Mouse (Mus musculus): ENCODE data around the gene Mzt1. TPM values are rescaled to one million over a fixed set of nuclear protein-coding genes. Genes with fewer than 3 reads are reported as not detected.
"Not testable (repeated sequence)": the region's sequence is repeated elsewhere in the genome, so short reads cannot be mapped to it uniquely, and the experiment has no call there.

The Mzt1 gene
- 25.3 and 29.9 TPM in 2 replicates for total RNA-seq (2021)
- long read RNA-seq, experiment 1, transcript Mzt1-201 (3 exons, 2,240 nt) = major isoform, 54 of 59 reads
- long read RNA-seq, experiment 1, partial matches to known transcripts = 0 of 59 reads
- long read RNA-seq, experiment 1, other reads (novel, unspliced or antisense) = 1 of 59 reads
- long read RNA-seq, experiment 2, transcript Mzt1-201 (3 exons, 2,240 nt) = major isoform, 33 of 38 reads
- long read RNA-seq, experiment 2, partial matches to known transcripts = 0 of 38 reads
- long read RNA-seq, experiment 2, other reads (novel, unspliced or antisense) = 3 of 38 reads

DNA sequence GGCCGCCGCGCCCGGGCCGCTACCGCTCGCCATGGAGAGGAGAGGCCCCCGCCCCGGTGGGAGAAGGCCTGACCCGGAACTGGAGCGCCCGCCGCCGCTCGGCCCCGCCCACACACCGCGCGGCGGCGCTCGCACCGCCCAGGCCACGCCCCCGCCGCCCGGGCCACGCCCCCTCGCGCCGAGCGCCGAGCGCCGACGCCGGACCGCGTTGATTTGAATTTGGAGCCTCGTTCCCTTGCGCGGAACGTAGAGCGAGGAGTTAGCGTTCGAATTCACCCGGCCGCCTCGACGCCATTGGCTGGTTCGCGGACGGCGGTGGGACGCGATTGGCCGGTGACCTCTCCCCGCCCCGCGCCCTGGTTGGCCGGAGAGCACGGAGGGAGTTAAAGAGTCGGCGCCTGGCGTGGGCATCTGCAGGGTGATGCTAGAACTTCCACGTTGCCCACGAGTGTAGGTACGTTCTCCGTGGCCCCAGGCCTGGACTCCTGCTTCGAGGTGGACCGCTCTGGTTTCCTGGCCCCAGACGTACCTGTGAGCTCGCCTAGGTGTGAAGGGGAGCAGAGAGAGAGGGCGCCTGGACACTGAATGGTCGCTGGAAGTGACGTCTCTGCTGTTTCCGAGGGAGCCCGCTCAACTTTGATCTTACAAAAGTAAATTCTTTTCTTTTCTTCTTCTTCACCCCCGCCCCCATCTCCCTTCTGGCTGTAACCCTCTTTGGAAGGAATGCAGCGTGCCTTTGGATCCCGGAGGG is at the start of gene Mzt1, which contains the start of gene Bora:
Mzt1 (minus strand) TSS at position 104 of the 751 bp plus-strand sequence.
Bora (plus strand) TSS at position 192 of the 751 bp plus-strand sequence.
- DNase-seq = peak; percentile 95

DNA sequence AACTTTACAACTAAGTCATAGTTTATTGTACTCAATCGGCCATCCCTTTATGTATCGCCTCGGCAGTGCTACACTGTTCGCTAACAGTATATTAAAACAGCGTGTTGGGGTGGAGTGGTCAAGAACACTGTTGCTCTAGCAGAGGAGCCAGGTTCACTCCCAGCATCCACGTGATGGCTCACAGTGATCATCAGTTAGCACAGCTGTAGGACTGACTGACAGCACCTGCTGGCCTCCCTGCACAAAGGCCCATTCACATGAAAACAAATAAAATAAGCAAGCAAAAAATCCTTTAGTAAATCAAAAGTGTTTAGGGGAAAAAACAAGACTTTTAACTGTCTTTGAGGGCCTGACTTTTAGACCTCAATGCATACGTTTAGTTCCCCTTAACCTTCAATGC is 43.0 kb upstream of the Mzt1 start:
- no peak for DNase-seq

DNA sequence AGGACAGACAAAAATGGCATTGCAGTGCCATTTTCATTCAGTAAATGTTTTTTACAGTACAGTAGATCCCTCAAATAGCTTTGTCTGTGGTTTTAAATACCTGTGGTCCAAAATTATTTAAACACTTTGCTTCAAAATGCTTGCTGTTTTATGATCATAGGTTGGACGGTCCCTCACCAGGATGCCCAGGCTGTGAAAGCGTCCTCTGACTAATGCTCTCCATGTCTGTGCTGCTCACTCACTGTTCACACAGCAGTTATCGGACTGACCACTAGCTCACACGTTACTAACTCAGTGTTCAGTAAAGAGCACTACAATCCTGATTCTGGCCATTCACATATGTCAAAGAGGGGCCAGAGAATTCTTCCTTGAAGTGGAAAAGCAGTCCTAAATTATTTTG is 25.2 kb upstream of the Mzt1 start:
- DNase-seq = no peak

DNA sequence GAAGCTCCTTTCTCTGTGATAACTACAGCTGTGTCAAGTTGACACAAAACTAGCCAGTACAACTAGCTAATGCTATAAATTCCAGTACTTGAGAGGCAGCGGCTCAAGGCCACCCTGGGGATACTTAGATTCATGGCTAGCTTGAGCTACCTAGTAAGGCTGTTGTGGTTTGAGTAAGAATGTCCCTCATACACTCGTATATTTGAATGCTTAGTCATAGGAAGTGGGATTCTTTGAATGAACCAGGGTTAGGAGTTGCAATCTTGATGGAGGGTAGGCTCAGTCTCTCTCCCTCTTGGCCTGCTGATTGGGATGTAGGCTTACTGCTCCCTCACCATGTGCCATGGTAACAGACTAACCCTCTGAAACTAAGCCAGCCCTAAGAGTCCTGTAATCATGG is 17.2 kb upstream of the Mzt1 start:
- DNase-seq = no peak

DNA sequence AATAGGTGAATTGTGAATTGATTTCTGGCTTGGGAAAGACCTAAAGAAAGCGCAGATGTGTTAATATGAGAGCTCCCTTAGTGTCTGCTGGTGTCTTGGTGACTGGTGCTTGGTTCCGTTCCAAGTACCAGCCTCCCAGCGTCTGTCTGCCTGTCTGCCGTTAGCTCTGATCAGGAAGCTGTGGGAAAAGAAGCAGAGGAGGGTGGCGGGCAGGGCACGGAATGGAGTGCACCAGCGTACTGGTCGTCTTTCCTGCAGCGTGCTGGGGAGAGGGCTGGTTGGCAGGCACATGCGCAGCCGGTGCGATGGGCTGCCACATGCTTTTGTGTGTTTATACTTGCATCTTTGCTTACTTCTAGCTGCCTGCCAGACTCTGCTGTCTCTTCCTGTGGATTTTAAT is 14.7 kb upstream of the Mzt1 start:
- no peak for DNase-seq

DNA sequence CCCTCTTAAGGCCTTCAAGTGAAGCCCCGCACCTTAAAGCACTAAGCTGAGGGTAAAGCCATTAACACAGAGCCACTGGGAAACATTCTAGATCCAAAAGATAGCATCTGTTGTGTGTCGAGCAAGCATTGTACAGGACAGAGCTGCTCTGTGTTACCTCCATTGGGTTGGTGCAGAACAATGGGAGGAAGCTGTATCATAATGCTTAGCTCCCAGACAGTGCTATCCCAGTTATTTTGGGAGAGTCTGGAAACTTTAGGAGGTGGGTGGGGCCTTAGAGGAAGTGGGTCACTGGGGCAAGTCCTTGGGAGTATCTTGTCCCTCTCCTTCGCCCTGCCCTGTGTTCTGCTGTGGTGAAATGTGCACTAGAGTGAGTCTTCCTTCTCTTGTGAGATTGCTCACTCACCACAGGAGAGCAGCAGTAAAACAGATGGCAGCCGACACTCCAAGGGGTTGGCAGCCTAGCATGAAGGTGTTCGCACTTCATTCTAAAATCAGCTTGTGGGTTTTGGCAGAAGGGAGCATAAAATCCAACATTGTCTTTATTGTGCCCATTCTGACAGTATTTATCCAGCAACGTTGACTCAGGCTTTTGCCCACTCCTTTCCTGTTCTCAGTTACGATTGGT is 13.1 kb upstream of the Mzt1 start:
- DNase-seq = no peak

DNA sequence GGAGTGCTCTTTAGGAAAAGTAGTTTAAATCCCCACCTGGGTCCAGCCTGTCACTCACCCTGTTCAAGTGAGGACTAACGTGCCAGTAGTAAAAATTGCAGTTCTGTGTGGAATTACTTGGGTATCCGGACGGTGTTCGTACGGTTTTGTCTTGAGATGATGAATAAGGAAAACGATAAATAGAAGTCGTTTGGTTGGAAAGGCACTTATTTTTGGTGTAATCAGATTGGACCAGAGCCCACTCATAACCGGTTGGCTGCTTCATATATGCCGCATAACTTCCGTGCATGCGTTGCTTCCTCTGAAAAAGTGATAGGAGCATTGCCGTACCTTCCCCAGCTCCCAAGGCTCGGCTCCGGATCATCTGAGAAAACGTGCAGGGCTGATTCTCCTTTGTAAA is 848 bp upstream of the Mzt1 start:
- no peak for DNase-seq

DNA sequence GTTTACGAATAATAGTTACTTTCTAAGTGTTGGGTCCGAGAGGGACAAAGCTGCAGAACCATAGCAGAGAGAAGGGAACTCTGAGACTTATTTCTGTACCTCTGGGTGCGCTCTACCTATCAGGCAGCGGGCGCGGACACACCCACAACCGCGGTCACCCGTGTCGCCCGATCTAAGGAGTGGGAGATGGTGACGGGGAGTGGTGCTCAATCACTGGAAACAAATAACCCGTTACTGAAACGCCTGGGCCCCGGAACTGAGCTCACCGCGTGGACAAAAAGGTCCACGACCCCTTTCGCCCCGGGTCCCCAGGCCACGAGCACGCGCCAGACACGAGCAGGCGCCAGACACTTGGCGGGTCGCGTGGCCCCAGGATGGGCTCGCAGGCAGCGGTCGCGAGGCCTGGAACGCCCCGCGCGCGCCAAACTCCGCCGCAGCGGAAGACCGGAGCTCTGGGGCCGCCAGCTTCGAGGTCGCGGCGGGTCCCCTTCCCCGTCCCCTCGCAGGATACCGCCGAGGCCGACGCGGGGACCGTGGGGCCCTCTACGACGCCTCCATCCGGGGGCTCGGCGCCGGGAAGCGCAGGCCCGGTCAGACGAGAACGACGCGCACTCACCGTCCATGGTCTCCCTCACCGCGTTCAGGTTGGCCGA is 430 bp downstream of the Mzt1 start:
- DNase-seq = peak; percentile 53

DNA sequence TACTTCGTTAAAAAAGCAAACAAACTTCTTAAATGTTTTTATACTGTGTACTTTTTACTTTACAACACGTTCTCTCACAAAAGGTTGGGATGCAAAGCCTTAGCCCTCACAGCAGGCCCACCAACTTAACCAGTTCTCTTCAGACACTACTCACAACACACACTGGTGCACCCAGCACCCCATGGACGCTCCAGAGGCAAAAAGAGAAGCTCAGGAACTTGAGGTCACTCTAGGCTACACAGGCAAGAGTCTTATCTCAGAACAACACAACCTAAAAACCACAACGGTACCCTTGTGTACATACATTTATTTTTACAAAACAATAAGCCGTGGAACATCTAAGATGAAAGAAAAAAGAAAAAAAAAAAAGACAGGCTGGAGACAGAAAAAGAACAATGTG is 1.2 kb downstream of the Mzt1 start:
- no peak for DNase-seq

DNA sequence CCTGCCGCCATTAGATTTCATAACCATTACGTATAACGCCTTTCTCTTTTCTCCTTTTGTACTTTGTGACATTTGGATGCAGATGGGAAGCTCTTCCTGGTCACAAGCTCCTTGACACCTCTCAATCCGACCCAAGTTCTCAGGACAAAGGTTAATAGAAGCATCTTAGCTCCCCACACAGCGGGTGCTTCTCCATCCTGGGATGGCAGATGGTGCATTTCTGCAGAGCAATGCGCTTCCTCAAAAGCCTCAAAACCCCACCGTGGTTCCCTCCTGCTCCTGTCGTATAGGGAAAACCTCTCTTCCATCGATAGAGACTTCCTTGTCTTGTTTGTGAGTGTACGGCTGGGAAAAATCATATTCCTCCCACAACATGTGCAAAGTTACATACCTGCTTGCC is 1.8 kb downstream of the Mzt1 start:
- no peak for DNase-seq

DNA sequence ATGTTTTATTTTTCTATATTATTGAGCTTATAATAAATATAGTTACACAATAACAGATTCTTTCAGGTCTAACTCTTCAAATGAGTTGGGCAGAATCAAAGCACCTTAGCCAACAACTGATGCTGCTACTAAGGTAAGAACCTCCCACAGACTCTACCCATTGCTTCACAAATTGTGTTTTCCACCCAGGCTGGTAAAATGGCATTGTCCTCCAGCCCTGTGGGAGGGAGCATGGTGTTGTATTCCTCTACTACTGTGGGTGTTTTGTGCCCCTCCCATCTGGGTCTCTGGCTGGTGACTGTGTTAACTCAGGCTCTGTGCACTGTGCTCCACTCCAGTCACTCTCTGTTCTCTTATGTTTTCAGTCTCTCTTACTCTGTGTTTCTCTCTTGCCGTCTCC is 2.4 kb downstream of the Mzt1 start:
- DNase-seq = no peak

DNA sequence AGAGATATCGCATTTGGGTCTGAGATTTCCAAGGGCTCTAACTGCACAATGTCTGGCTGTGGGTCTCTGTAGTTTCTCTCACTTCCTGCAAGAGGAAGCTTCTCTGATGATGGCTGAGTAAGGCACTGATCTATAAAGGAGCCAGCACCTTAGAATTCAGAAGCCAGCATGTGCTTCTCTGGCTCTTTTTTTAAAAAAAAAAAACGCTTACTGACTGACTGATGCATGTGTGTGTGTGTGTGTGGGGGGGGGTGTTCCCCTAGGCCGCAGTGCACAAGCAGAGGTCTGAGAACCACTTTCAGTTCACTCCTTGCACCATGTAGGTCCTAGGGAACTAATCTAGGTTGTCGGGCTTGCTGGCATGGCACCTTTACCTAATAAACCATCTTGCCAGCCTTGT is 4.5 kb downstream of the Mzt1 start:
- no peak for DNase-seq

DNA sequence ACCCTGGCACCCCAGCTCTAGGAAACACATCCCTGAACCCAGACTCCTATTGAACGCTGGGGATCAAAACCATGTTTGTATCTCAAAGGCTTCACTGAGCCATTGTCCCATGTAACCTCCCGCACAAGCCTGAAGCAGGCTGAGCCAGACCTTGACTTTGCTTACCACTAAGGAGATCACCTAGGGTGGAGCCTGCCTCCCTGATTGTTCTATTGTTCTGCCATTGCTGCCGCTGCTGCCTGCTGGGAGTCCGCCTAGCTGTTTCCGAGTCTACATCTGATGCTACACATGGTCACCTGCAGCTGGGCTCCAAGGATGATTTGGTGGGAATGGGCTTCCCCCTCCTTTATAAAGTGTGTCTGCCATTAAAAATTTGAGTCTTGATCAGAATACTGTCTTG is 6.6 kb downstream of the Mzt1 start:
- DNase-seq = not testable (repeated sequence)

DNA sequence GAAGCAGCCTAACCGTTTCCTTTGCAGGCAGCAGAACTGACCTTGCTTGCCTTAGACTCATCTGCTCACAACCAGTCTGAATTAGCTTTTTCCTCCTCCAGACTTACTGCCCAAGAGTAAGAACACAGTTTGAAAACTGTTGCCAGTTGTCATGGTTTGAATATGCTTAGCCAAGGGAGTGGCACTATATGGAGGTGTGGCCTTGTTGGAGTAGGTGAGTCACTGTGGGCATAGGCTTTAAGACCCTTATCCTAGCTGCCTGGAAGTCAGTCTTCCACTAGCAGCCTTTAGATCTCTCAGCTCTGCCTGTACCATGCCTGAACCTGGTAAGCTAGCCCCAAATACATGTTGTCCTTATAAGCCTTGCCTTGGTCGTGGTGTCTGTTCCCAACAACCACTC is 8.2 kb downstream of the Mzt1 start:
- DNase-seq = no peak

DNA sequence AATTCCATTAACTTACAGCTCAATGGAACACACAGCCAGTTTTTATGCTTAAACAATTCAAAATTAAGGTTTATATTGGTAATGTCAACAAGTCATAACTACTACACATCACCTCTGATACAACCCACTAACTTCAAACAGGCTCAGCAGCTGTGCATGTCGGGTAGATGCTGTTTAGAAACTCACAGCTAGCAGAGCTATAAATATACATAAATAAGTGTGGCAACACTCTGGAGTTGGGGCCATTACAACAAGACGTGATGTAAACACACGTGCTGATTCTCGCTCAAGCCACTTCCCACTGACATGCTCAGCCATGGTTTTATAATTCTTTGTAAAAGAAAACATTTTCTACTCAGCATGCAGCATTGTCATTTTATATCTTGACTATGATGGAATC is 9.9 kb downstream of the Mzt1 start:
- no peak for DNase-seq

DNA sequence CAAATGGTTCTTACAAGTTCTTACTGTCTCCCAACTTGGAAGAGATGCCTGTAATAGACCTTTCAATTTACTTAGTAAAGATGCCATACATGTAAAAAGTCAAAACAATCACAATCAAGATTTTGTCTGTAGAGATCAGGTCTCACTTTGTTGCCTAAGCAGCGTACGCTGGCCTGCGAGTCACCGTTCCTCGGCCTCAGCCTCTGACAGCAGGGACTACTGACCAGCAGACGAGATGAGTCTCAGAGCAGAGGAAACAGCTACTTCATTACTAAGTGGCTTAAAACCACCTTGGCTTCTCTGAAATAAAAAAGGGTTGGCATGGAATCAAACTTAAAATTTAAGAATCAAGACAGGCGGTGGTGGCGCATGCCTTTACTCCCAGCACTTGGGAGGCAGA is 11.1 kb downstream of the Mzt1 start:
- DNase-seq = not testable (repeated sequence)

DNA sequence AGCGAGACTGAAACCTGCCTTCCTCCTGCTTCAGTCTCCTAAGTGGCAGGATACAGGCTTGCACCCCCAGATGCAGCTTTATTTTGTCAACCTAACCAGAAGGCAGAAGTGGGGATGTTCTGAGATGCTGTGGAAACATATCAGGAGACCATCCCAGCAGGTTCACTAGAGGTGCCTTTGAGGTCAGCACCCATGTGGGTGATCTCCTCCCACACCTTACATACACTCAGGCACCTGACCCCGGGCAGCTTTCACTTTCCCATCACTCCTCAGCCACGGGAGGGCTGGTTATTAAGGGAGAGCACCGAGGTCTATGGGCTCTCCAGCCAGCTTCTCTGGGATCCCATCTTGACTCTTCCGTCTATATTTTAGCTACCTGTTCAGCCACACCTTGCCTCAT is 13.3 kb downstream of the Mzt1 start:
- no peak for DNase-seq

DNA sequence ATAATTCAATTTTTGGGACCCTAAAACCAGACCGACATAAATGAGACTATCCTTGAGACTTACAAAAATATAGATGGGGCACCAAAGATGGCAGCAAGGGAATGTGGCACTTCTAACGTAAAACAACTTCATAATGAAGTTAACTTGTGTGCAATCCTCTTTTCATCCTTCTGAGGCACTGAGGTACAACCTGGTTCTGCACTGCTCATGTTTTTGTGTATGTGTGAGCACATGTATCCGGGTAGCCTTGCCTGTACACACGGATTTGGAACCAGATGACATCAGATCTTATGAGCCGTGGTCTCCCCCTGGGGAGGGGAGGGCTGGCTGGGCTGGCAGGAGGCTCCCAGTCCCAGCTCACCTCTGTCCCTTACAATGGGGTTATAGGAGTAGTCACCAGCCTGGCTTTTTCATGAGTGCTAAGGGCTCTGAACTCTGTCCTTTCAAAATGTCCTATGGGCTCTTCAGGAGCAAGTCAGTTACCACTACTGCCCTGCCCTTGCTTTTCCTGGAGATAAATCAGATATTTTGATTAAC is 14.5 kb downstream of the Mzt1 start:
- no peak for DNase-seq

DNA sequence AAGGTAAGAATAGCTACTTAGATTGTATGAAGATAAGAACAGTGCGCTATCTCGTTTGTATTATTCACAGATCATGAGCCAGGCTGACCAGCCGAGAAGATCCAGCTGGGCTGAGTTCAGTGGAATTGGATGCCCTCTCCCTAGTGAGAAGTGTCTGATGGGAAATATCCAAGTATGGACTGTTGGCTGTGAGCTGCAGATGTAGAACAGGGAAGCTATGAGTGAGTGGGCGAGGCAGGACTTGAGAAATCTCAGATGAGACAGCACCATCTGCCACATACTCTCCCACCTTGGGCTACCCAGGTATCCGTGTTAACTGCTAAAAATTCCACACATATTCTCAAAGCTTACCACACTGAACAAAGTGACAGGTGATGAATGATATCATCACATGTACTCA is 15.9 kb downstream of the Mzt1 start:
- no peak for DNase-seq

DNA sequence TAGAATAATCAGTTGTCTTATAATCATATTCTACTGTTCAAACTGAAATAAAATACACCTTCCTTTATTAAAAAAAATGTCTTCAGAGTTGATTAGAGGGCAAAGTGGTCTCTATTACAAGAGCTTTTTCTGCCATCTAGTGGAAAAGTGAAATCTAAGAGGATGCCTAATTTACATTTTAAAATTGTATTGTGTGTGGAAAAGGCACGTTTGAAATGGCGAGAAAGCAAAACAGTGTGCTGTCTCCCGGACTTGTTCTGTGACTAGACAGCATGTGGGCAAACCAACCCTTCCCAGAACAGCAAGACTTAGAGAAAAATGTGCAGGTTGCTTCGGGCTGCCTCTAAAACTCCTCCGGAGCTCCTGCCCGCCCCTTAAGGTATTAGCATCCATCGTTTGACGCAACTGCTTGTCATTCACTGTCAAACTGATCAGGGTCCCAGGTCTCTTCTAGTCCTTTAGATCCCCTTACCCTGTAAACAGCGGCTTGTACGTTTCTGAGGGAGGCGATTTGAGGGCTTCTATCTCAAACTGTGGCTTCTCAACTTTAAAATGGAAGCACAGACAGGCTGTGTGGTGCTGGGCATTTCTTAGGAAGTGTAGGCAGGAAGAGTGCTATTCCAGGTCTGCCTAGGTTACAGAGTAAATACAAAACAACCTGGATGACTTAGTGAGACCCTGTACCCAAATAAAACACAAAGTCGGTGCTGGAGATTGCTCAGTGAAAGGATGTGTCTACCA is 23.4 kb downstream of the Mzt1 start:
- no peak for DNase-seq

DNA sequence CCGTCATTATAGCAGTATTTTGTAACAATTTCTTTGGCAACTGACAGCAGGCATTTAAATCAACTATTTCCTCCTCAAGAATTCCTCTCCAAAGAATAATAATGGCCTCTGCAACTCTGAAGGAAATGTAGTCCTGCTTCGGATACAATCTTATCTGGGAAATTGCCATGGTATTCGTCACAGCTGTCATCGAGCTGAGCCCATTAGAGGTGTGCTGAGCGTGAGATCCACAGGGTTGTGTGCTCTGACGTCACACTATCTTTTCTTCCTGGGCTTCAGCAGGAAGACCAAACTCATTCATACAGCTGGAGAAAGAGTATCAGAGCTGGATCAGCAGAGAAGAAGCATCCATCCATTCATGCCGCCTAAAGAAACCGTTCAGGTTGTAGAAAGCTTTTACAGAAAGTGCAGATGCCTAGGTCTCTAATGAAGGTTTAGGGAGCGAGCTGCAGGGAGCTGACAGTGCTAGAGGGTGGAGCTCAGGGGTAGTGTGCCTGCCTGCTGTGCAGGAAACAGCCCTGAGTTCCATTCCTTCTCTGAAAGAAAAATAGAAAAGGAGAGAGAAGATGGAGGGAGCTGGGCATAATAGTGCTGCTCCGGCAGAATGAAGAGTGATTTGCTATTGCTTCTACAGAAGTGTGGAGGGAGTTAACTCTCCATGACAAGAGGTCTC is 26.7 kb downstream of the Mzt1 start:
- no peak for DNase-seq
